Mouse (Mus musculus): ENCODE data around the gene Cdh18.
"Not testable (repeated sequence)": the region's sequence is repeated elsewhere in the genome, so short reads cannot be mapped to it uniquely, and the experiment has no call there.

Cdh18 gene

GRCm38 (mm10) chr15:22548711-22549271 lies at the start of gene Cdh18:
Gene Cdh18 (plus strand): TSS chr15:22549022.
- DNase-seq, result no peak

- no peak for DNase-seq
Measured at GRCm38 (mm10) chr15:22511271-22511670, 37.6 kb upstream of the Cdh18 start.

- no peak for DNase-seq
Measured at GRCm38 (mm10) chr15:22535828-22536227, 13.0 kb upstream of the Cdh18 start.

DNA sequence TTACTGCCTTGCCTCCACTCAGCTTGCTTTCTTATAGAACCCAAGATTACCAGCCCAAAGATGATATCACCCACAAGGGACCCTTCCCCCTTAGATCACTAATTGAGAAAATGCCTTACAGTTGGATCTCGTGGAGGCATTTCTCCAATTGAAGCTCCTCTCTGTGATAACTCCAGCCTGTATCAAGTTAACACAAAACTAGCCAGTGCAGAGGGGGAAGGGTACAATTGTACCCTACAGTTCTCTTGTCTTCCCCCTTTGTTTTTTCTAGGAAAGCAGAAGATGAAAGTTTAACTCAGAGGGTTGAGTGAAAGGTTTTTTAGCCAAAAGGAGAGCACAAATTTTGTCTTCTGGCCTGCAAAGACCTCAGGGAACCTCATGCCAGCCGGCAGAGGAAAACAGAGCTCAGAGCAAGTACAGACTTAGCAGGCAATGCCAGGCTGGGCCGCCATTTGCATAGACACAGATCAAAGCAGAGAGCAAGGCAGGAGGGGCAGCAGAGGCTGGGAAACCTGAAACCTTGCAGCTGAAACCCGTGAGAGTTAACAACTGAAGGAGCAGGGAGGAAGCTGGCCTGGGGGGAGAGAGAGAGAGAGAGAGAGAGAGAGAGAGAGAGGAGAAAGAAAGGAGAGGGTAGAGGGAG lies 29.3 kb downstream of the Cdh18 start:
- no peak for DNase-seq

DNA sequence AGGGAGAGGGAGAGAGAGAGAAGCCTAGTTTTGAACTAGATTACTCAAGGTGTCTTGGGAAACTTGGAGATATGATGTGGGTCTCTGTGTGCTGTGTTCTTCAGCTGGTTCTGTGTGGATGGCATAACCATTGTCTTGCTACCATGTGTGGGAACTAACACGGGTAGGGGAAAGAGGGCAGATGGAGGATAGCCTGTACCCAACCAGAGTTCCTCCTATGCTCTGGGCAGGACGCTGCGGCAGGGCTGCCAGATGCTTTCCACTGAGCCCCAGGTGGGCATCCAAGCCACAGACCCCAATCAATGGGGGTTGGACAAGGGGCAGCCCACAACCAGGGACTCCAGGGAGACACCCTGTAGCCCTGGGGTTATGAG lies 29.8 kb downstream of the Cdh18 start:
- no peak for DNase-seq

- no peak for DNase-seq
Measured at GRCm38 (mm10) chr15:22584667-22585066, 35.8 kb downstream of the Cdh18 start.

DNA sequence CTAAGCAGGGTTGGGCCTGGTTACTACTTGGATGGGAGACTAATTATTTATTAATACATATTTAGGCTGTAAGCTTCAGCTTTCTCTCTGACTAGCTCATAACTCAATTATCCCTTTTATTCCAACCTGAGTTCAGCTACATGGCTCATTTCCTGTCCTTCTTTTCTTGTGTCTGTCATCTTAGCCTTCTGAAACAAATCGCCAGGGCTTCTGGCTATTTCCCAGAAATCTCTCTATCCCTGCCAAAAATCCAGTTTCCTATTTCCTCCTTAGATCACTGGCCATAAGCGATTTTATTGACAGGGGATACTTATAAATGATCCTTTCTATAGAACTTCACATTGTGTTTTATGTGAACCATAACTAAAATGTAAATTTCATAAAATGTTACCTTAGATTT lies 167.6 kb downstream of the Cdh18 start:
- DNase-seq, result no peak

GRCm38 (mm10) chr15:22717681-22718080 lies 168.9 kb downstream of the Cdh18 start:
- no peak for DNase-seq

- no peak for DNase-seq
Measured at GRCm38 (mm10) chr15:22726574-22726973, 177.8 kb downstream of the Cdh18 start.

GRCm38 (mm10) chr15:22733039-22733438 lies 184.2 kb downstream of the Cdh18 start:
- DNase-seq, result no peak

GRCm38 (mm10) chr15:22736165-22736564 lies 187.3 kb downstream of the Cdh18 start:
- DNase-seq, result no peak

DNA sequence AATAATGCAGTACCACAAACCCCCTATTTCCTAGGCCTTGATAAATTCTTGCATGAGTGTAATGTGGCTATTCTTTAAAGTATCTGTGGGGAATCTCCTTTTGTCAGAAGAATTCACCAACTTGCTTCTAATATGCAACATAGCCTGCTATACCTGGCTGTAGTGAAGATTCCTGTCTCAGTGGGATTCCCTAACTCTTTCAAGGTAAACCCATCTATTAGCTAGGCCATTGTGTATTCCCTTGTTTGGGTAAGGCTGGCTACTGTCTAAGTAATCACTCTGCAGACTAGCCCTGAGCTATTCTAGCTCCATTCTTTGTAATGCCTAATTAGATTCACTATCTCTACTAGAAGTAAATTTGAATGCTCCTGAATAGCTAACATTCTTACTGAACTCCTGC lies 212.4 kb downstream of the Cdh18 start:
- DNase-seq, result not testable (repeated sequence)

GRCm38 (mm10) chr15:22766591-22766990 lies 217.8 kb downstream of the Cdh18 start:
- DNase-seq, result not testable (repeated sequence)

- DNase-seq, result no peak
Measured at GRCm38 (mm10) chr15:22776346-22776745, 227.5 kb downstream of the Cdh18 start.

DNA sequence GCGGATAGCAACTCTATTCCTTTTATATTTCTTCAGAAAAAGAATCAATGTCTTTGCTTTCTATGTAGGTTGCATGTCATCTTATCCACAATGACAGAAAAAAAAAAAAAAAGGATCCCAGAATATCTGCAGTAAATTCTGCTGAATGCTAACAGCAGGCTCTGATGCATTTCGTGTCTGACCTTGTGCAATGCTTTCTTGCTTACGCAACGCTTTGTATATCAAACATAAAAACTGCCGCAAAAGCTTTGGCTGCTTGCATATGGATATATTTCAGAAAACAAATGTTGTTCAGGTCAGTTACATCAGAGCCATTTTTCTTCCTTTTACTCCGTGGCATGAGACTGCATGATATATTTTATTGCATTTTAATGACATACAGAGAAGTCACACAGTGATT lies 240.9 kb downstream of the Cdh18 start:
- no peak for DNase-seq

DNA sequence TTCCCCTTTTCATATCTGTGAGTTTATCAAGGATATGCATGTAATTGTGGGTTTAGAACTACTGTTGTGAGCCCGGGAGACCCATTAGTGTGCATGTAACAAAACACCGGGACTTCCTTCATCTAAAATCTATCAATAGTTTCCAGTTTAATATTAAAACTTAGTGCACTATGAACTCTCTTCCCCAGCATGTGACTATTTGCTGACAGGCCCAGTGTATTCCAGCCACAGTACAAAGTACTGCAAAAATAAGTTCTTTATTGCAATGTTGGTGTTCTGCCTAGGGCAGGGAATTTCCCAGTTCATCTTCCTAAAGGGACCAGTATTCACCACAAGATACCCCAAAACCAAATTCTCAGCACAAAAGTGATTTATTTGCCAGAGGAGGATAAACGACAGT lies 243.0 kb downstream of the Cdh18 start:
- DNase-seq, result no peak

GRCm38 (mm10) chr15:22833127-22833526 lies 284.3 kb downstream of the Cdh18 start:
- no peak for DNase-seq

DNA sequence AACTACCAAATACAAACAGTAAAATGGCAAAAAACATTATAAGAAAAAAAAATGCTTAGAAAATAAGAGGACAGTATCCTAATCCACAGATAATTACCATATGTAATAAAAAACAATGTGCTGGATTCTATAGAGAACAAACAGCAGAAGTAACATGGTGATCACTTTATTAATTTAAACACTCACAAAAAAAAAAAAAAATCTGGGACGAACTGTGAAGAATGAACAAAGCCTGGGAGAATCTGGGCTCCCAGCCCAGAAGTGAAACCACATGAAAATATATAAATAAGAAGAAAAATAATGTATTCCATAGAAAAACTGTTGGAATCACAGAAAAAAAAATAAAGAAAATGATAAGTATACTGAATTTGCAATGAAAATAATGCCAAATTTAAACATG lies 288.4 kb downstream of the Cdh18 start:
- no peak for DNase-seq

- no peak for DNase-seq
Measured at GRCm38 (mm10) chr15:22857704-22858103, 308.9 kb downstream of the Cdh18 start.

DNA sequence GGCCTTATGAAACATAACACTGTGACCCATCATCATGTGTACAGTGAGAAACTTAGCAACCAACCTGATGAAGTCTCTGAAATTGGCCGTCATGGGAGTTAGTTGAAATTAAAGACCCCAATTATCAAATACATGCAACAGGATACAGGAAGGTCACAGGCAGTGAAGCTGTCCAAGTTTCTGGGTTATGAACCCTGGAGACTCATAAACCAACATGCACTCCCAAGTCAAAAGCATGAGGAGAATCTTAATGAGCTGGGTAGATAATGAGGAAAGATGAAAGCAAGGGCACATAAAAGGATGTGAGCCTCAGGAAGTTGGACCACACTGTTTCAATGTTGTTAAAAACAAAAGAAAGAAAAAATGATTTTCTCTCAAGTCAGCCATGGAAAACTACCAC lies 321.9 kb downstream of the Cdh18 start:
- DNase-seq, result no peak

DNA sequence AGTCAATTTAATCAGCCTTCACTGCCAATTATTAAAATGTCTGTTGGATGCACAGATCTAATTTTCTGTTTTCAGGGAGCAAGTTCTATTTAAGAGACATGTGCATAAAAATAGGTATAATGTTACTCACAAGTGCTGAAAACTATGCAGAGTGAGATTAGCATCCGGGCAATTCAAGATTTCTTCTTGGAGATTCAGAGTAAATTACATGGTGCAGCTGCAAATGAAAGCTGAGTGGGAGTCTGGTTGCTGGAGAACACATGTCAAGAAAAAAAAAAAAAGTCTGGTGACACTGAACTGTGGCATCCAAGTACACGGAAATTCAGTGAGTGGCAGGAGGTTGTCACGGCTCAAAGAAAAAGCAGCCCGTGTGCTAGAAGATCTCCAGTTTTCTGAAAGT lies 348.9 kb downstream of the Cdh18 start:
- DNase-seq, result no peak

DNA sequence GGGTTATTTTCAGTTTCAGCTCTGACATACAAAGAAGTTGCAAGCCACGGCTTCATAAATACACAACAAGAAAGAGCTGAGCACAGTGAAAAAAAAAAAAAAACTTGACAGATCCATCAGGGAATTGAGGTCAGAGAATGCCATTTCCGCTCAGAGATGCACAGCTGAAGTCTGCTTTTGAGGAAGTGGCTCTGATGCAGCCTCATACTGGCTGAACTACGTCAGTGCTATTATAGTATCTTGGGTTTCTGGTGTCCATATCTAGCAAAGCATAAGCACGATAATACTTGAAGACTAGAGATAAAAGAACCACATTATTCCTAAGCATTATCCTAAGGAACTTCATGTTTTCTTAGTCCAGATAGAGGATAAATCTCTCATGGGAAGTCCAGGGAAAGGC lies 349.4 kb downstream of the Cdh18 start:
- no peak for DNase-seq

GRCm38 (mm10) chr15:22914444-22914843 lies 365.6 kb downstream of the Cdh18 start:
- DNase-seq, result no peak

DNA sequence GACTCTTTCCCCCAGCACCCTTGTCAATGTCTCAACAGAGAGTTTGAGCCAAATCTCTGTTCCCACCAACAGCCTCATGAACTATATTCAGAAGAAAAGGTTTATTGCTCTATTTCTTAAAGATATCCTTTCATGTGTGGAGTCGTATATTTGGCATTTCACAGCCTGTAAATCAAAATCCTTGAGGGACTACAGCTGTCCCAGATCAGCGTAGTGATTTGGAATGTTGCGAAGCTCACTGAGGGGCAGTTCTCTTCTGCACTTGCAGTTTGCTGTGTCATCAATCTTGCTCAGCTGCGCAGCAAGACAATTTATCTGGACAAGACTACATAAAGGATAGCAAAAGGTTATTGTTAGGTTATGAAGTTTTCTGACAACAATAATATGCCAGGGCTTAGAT lies 385.5 kb downstream of the Cdh18 start:
- DNase-seq, result no peak

GRCm38 (mm10) chr15:22947234-22947633 lies 398.4 kb downstream of the Cdh18 start:
- DNase-seq, result no peak
